In the genomic region with DNA sequence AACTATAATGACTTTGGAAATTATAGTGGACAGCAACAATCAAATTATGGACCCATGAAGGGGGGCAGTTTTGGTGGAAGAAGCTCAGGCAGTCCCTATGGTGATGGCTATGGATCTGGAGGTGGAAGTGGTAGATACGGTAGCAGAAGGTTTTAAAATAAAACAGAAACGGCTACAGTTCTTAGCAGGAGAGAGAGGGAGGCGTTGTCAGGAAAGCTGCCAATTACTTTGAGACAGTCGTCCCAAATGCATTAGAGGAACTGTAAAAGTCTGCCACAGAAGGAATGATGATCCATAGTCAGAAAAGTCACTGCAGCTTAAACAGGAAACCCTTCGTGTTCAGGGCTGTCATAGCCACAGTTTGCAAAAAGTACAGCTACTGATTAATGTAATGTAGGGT, we compare ENCODE assay signal across 2 mouse cellular contexts. TPM values are rescaled to one million over a fixed set of nuclear protein-coding genes. Genes with fewer than 3 reads are reported as not detected.
"Had no signal": no experiment of that assay in that cellular context is flagged by ENCODE, and none has a peak within 500 bp of the region (broad histone marks: within the 10 kb centered on the region; RNA-seq: fewer than 3 reads in every experiment).

No protein-coding gene starts in this region.

RNA-seq across cellular contexts. Expression of a gene that starts 24.1 kb away (rescaled TPM):
- total RNA-seq: common myeloid progenitor, adult 5-6 weeks; granulocyte monocyte progenitor cell, adult 5-6 weeks had no signal
